Mouse (Mus musculus) yolk sac, embryonic 10.5 days (tissue): ENCODE results near the gene Pitpna.

ENCODE experiments used
- DNase-seq: peaks from one replicate; pipeline ENCODE4 v3.0.0-alpha.2; 2017; ENCODE audit warnings: low spot score

Pitpna gene

GRCm38 (mm10) chr11:75658311-75658710, 70.4 kb downstream of the Pitpna start:
- DNase-seq = no peak

DNA sequence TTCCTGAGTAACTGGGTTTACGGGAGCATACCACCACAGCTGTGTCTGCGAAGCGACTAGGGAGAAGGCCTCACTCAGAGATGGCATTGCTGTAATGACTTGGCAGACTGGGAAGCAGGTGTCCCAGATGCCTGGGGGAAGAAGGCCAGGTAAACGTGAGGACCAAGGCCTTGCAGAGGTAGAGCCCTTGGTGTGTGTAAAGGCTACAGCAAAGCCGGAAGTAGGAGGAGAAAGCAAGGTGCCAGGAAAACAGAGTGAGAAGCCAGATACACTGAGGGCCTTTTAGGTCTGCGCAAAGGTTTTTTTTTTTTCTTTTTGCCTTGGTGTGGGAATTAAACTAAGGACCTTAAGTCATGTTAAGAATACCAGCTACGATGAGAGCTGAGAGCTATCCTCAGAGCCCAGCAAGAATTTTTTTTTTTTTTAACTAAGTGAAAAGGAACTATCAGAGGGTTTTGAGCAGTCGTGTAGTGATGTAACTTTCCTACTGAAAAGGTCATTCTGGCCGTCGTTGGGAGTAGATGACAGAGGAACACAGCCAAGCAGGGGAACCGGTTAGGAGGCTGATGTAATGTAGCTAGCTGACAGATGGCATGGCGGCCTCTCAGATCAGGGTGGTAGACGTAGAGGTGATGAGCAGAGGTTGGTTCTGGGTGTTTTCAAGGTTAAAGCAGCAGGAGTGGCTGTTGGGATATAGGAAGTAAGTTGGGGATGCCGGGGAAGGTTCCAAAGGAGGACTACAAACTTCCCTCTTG, 71.3 kb downstream of the Pitpna start:
- no peak for DNase-seq

GRCm38 (mm10) chr11:75660081-75660590, 72.2 kb downstream of the Pitpna start:
- no peak for DNase-seq

- DNase-seq = no peak
These were observed 73.3 kb downstream of the Pitpna start for GRCm38 (mm10) chr11:75660941-75661800.

DNA sequence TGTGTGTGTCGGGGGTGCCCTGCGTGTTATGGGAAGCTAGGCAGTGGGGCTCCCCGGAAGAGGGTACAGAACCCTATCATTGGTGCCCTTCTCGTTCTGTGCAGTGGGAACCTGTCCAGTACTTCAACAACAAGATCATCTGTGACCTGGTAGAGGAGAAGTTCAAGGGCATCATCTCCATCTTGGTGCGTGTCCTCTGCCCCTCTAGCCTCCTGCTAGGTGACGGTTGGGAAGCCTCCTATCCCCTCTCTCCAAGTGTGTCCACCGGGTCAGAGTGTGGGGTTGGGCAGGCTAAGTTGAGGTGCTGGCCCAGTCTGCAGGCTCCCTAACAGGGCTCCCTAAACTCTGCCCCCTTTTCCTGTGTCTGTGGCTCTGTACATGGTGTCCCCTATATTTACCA, 74.2 kb downstream of the Pitpna start:
- no peak for DNase-seq

DNA sequence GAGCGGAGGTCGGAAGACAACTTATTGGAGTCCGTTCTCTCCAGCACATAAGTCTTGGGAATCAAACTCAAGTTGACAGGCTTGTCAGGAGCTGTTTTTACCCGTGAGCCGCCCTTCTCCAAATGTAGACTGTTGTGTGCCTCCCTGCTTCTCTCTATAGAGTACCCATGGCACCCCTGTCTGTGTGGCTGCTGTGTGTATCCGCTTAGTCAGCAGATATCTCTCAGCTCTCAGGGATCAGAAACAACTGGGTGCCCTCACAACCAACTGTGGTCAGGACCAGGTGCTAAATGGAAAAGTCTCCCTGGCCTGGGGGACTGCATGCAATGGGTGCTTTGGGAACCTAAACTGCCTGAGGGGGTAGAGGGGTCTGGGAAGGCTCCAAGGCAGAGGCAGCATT, 78.4 kb downstream of the Pitpna start:
- DNase-seq = no peak

- no peak for DNase-seq
These were observed 80.7 kb downstream of the Pitpna start for GRCm38 (mm10) chr11:75668621-75669020.

GRCm38 (mm10) chr11:75669176-75669852, 81.4 kb downstream of the Pitpna start:
- no peak for DNase-seq

GRCm38 (mm10) chr11:75669853-75670200, 81.9 kb downstream of the Pitpna start:
- DNase-seq = no peak

GRCm38 (mm10) chr11:75671426-75672180, 83.7 kb downstream of the Pitpna start:
- no peak for DNase-seq

DNA sequence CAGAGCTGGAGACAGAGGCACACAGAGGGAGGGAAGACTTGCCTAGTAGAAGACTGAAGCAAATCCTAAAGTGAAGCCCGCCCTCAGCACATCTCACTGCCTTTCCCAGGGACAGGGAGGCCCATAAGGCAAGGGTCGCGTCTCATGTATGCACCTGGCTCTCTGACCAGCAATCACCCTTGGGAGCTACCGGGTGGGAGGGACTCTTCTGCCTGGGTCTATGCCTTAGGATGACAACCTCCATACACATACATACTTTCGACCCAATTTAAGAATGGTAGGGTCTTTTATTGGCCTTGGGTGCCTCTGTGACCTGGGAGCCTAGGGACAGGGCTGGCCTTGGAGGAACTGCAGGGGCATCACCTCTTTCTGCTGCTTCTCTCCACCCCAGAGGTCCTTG, 85.5 kb downstream of the Pitpna start:
- no peak for DNase-seq

- DNase-seq = no peak
These were observed 87.0 kb downstream of the Pitpna start for GRCm38 (mm10) chr11:75674875-75675274.

GRCm38 (mm10) chr11:75677881-75678746, 90.2 kb downstream of the Pitpna start:
- no peak for DNase-seq
